Mouse (Mus musculus): ENCODE measurements at regions not wholly inside any gene's neighbourhood (a gene's known extent, or its start where the extent isn't known, plus 50 kb on each side); places are given as distances from the start of the nearest gene placed in this dataset.

GRCm38 (mm10) chr3:52792801-52793200 lies 224.2 kb downstream of the Cog6 start:
- TF ChIP-seq CTCF (conservative IDR thresholded peaks at IDR 0.05; ENCODE audit: insufficient read depth, insufficient read length, low read depth, low read length) (no peak), POLR2A (IDR thresholded peaks at IDR 0.05; ENCODE audit: low read depth, low read length) (no peak)

Data from kidney, adult 2 months (tissue).